Mouse (Mus musculus) layer of hippocampus, postnatal 10 days (tissue): ENCODE data around the gene Myo3b. TPM values are rescaled to one million over a fixed set of nuclear protein-coding genes. Genes with fewer than 3 reads are reported as not detected.

ENCODE experiments used
- DNase-seq, 2 experiments: peaks; one replicate each; pipeline ENCODE4 v3.0.0; 2021; ENCODE audit warnings: low spot score in 2 of 2
- total RNA-seq, 2 experiments: library from RNA; stranded (reverse); gene quantifications; 2 replicates each; pipeline ENCODE4 v1.2.3; 2021

The Myo3b gene
- total RNA-seq, 2 experiments from 2014 or later, result 1.5 to 1.6 TPM

DNA sequence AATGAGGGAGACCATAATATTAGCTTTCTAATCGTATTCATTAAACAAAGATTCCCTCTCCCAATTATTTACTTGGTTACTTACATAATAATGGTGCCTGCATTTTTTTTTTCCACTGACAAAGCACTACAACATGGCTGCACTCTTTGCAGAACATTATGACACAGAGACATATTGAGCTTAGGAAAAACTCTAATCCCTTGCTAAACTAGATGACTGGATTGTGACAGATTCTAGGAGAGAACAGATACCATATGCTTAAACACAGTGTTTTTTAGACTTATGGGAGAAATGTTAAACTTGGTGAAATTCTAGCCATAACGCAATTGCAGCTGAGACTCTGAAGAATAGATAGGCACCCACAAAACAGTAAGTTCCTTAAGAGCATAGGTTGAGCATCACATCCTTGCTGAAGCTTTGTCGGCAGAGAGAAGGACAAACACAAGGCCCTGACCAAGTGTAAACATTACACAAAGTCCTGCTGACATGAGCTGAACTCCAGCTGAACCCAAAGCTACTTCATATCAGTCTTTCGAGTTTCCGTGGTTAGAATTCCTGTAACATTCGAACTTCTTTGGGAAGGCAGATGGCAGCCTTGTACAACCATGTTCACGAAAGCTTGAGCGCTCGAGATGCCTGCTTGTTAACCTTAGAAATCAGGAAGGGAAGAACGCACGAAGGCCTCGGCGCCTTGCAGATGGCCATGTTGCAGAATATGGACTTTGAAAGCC, 382.4 kb downstream of the Myo3b start:
- no peak for DNase-seq

GRCm38 (mm10) chr2:70425611-70426010, 386.7 kb downstream of the Myo3b start:
- no peak for DNase-seq

DNA sequence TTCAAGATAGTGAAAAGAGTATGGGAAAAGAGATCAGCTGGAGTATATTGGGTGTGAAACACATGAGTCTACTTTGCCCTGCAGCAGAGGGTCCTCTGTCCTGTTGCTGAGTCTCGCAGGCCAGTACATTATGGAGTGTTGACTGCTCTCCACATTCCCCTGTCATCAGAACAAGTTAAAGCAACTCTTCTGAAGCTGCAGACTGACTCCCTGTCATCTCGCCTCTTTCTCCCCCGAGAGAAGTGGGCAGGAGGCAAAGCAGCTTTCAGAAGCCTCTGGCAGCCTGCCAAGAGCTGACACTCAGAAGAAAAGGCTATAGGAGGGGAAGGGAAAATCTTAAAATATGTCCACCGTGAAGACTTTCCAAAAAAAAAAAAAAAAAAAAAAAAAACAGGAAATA, 404.1 kb downstream of the Myo3b start:
- DNase-seq, result peak; percentile 14 to 21

DNA sequence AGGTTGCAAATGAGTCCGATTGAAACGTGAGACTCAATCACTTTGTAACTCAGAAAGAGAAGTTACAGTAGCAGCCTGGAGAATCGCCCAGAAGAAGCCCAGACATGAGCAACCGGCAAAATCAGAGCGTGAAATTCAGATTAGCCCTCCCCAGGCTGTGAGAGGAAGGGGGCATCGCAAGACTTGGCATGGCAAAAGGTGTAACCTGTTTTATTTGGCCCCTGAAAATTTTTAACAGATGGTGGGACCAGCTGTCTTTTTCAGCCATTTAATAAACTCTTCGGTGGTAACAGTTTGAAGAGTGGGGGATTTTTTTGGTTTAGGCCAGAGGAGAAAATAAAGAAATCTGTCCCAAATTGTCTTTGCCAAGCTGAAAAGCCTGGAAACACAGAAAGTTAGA, 405.2 kb downstream of the Myo3b start:
- peak; percentile 37 to 49 for DNase-seq

- DNase-seq, result no peak
These were observed 417.3 kb downstream of the Myo3b start for GRCm38 (mm10) chr2:70456205-70456604.

GRCm38 (mm10) chr2:70463606-70464005, 424.7 kb downstream of the Myo3b start:
- no peak for DNase-seq

DNA sequence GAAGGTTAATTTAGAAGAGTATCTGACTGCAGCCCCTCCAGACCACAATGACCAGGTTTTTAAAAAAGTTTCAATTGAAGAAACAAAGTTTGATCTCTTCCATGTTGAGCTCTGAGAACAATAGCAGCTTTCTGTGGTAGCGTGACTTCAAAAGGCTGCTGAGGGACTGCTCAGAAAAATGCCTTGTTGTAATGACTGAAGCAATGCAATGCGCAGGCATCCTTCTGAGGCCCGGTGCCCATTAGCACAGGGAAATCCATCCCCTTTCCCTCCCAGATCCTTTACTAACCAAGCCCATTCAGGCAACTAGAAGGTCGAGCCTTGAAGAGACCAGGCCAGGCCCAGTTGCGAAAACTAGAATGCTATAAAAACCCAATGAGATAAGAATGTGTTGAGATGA, 432.2 kb downstream of the Myo3b start:
- no peak for DNase-seq

DNA sequence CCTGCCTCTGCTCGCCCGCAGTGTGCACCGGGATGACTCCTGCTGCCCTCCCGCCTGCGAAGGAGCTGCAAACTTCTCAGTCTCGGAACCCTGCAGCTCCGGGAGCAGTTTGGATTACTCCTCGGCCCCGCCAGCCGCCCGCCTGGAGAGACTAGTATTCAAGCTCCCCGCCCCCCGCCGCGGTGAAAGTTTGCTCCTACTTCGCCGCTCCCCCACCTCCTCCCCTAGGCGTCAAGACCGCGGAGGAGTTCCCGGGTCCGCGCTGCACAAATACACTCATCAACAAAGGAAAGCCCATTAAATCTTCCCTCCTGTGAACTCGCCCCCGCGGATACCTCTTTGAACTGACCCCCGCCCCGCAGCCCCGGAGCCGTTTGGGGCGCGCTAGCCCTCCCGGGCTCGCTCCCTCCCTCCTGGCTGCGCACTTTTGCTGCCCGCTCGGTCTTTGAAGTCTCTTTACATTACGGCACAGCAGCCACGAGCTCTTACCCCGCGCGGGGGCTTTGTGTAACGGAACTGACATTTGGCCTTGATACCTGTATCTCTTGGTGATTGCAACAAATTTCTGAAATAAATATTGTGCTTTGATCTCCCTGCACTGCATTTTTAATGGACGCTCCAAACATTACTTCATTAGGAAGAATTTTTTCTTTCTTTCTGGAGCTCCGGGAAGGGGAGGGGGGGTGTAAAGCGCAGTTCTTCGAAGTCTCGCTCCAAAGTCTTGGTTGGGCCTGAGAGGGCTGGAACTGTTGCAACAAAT, 433.1 kb downstream of the Myo3b start:
- peak in 1 of 2 experiments; percentile 23 for DNase-seq

Other genes starting within 250 kb of the Myo3b start
- gene Ccdc173, start 249.6 kb upstream of the Myo3b start, total RNA-seq, result 1 to 10 TPM; 3.4 to 3.8 TPM
- gene Phospho2, start 249.5 kb upstream of the Myo3b start, total RNA-seq, result 10 to 100 TPM; 20.2 to 20.8 TPM
- 10 to 100 TPM; 82.6 to 92.2 TPM for gene Klhl23, start 217.2 kb upstream of the Myo3b start, total RNA-seq
- gene Ssb, start 177.6 kb upstream of the Myo3b start, total RNA-seq, result 100 to 1,000 TPM; 135 to 170 TPM
- 10 to 100 TPM; 12.2 to 14.0 TPM for gene Mettl5, start 153.5 kb upstream of the Myo3b start, total RNA-seq
- gene Ubr3, start 141.9 kb upstream of the Myo3b start, total RNA-seq, result 100 to 1,000 TPM; 125 to 134 TPM